Mouse (Mus musculus) heart, embryonic 16.5 days (tissue): Measurements from ENCODE around the gene Zdhhc22. TPM values are rescaled to one million over a fixed set of nuclear protein-coding genes. Genes with fewer than 3 reads are reported as not detected.

ENCODE experiments used
- ATAC-seq: fragments of 200-750 bp; cut with Nextera tagmentation; replicated peaks from 2 replicates; pipeline ENCODE4 v1.8.0; 2017; ENCODE audit warnings: moderate number of reproducible peaks; ENCODE audit not compliant: insufficient read depth, low FRiP score; ENCODE audit errors: extremely low read depth
- H3K27ac ChIP-seq: fragments of 300-500 bp; sonication (generic); 2 replicates; pipeline ENCODE4 v1.5.1; 2014; ENCODE audit warnings: mild to moderate bottlenecking, low read length, control low read depth, moderate library complexity
- H3K27me3 ChIP-seq: fragments of 300-500 bp; sonication (generic); 2 replicates; pipeline ENCODE4 v1.6.1; 2014; ENCODE audit warnings: low read length, mixed read lengths; ENCODE audit not compliant: control insufficient read depth, insufficient read depth
- H3K36me3 ChIP-seq: fragments of 300-500 bp; sonication (generic); 2 replicates; pipeline ENCODE4 v1.6.1; 2014; ENCODE audit not compliant: control insufficient read depth, insufficient read depth
- H3K4me1 ChIP-seq: fragments of 300-500 bp; sonication (generic); 2 replicates; pipeline ENCODE4 v1.6.1; 2014; ENCODE audit warnings: low read length, mixed read lengths; ENCODE audit not compliant: control insufficient read depth, insufficient read depth
- H3K4me2 ChIP-seq: fragments of 300-500 bp; sonication (generic); 2 replicates; pipeline ENCODE4 v1.6.1; 2014; ENCODE audit warnings: low read depth, mild to moderate bottlenecking, control low read depth, low read length
- H3K4me3 ChIP-seq: fragments of 300-500 bp; sonication (generic); 2 replicates; pipeline ENCODE4 v1.5.1; 2014; ENCODE audit warnings: mild to moderate bottlenecking, control low read depth, low read length
- H3K9ac ChIP-seq: fragments of 300-500 bp; sonication (generic); 2 replicates; pipeline ENCODE4 v1.6.1; 2014; ENCODE audit warnings: low read length, control low read depth
- H3K9me3 ChIP-seq: fragments of 300-500 bp; sonication (generic); replicated peaks from 2 replicates; pipeline ENCODE4 v1.6.1; 2016; ENCODE audit warnings: low read length; ENCODE audit not compliant: control insufficient read depth
- WGBS: fragments of 180-500 bp; shearing (Covaris S2); extraction: QIAGEN DNeasy Blood & Tissue Kit; methylation state at CpG from one replicate; pipeline ENCODE4 v1.1.7; 2014; 5-methylcytosine and 5-hydroxymethylcytosine counted together
- polyA plus RNA-seq: library from polyadenylated mRNA; unstranded; fragments of >200 nt; fragmentation: Nextera tagmentation; extraction: Ambion mirVana; gene quantifications from 2 replicates; pipeline ENCODE4 v1.2.1, GENCODE M21; 2015

Gene Zdhhc22
- polyA plus RNA-seq, 1 experiment from 2014 or later, result 0.07 TPM

DNA sequence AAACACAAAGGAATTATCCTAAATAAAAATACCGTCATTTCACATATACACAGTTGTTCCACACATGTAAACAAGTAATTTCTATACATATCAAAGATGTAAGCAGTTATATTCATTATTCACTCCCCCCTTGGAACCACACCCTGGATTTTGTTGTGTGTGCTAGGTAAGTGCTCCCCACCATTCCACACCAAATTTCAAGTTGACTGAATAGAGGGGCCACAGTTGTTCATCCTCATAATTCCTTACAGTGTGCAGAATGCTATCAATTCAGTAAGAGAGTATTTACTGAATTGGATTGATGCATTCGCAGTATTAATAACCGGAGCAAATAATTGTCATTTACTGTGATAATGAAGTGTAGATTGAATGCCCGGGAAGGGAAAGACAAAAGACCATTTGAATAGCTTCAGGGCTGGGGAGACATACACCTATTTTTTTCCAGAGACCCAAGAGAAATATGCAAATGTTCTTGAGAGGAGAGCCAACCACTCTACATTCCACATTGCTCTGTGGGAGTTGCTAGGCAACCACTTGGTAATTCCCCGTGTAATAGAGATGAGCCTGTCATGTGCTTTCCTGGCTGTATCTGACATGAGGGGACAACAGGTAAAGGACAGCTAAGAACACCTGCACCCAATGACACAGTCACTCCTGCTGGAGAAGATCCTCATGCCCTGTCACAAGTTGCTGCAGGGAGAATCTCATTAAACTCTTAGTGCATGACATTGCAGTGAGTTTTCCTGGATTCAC, 48.3 kb downstream of the Zdhhc22 start:
- Histone ChIP-seq H3K9me3 (no peaks in the 10 kb centered on the region), H3K4me3 (no peak overlapping the region), H3K4me1 (peaks cover 18% of the 10 kb centered on the region), H3K9ac (no peak overlapping the region), H3K4me2 (peak overlapping the region; percentile 24; the same call in 1 of the 2 replicates), H3K27me3 (no peaks in the 10 kb centered on the region), H3K36me3 (no peaks in the 10 kb centered on the region), H3K27ac (peak overlapping the region; percentile 26; the same call in 1 of the 2 replicates)
- ATAC-seq, result no peak
- 43% methylated on average over 5 of the region's 5 CpGs for WGBS

- Histone ChIP-seq H3K27me3 (no peaks in the 10 kb centered on the region), H3K4me3 (no peak overlapping the region), H3K27ac (0 out of 2 replicates have a peak overlapping the region, but pooled peaks have one; percentile 36), H3K36me3 (no peaks in the 10 kb centered on the region), H3K4me2 (no peak overlapping the region), H3K9ac (no peak overlapping the region), H3K9me3 (no peaks in the 10 kb centered on the region), H3K4me1 (peaks cover 17% of the 10 kb centered on the region)
- 37% methylated on average over 11 of the region's 11 CpGs for whole genome bisulfite sequencing
- no peak for ATAC-seq
Measured at GRCm38 (mm10) chr12:86941173-86941572, 49.1 kb downstream of the Zdhhc22 start.

DNA sequence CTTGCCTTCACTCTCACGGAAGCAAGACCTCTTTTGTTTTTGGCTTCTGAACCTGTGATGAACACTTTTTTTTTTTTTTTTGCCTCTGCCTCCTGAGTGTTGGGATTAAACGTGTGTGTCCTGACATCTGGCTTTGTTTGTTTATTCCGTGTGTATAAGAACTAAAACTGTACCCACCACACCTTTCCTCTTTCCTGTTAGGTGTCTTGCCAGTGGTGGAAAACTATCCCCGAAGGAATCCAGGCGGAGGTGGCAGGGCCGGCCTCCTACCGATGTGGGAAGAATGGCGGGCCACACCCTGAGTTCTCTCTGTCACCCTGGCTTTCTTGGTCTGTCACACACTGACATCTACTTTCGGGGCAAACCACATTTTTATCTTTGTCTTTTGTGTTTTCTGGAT, 51.7 kb downstream of the Zdhhc22 start:
- WGBS, result 65% methylated on average over 9 of the region's 9 CpGs
- Histone ChIP-seq H3K9ac (no peak overlapping the region), H3K4me2 (no peak overlapping the region), H3K27me3 (no peaks in the 10 kb centered on the region), H3K36me3 (no peaks in the 10 kb centered on the region), H3K27ac (no peak overlapping the region), H3K4me3 (no peak overlapping the region), H3K4me1 (peaks cover 12% of the 10 kb centered on the region), H3K9me3 (no peaks in the 10 kb centered on the region)
- no peak for ATAC-seq

- no peak overlapping the region for H3K4me2 ChIP-seq
- 62% methylated on average over 11 of the region's 11 CpGs for WGBS
Measured at GRCm38 (mm10) chr12:86936587-86937343, 53.5 kb downstream of the Zdhhc22 start.

GRCm38 (mm10) chr12:86935692-86936282, 54.4 kb downstream of the Zdhhc22 start:
- no peak overlapping the region for H3K4me2 ChIP-seq
- no peak overlapping the region for H3K9ac ChIP-seq
- no peak for ATAC-seq
- no peaks in the 10 kb centered on the region for H3K36me3 ChIP-seq
- WGBS, result 75% methylated on average over 8 of the region's 8 CpGs
- no peak overlapping the region for H3K27ac ChIP-seq
- H3K4me3 ChIP-seq, result no peak overlapping the region
- H3K9me3 ChIP-seq, result peaks cover 2% of the 10 kb centered on the region; the same call in 1 of the 2 replicates
- no peaks in the 10 kb centered on the region for H3K27me3 ChIP-seq
- H3K4me1 ChIP-seq, result peaks cover 7% of the 10 kb centered on the region; the same call in 1 of the 2 replicates

More at GRCm38 (mm10) chr12:86936587-86937343, 53.5 kb downstream of the Zdhhc22 start:
- Histone ChIP-seq H3K4me3 (no peak overlapping the region), H3K4me1 (peaks cover 11% of the 10 kb centered on the region; the same call in 1 of the 2 replicates), H3K27me3 (no peaks in the 10 kb centered on the region), H3K27ac (no peak overlapping the region), H3K36me3 (no peaks in the 10 kb centered on the region), H3K9me3 (no peaks in the 10 kb centered on the region), H3K9ac (no peak overlapping the region)
- ATAC-seq, result no peak

GRCm38 (mm10) chr12:86934748-86935147, 55.5 kb downstream of the Zdhhc22 start:
- ATAC-seq, result no peak
- H3K4me1 ChIP-seq, result peaks cover 7% of the 10 kb centered on the region; the same call in 1 of the 2 replicates
- no peak overlapping the region for H3K4me2 ChIP-seq
- 38% methylated on average over 1 of the region's 1 CpGs for WGBS
- H3K4me3 ChIP-seq, result no peak overlapping the region
- no peak overlapping the region for H3K9ac ChIP-seq
- H3K36me3 ChIP-seq, result no peaks in the 10 kb centered on the region
- peaks cover 4% of the 10 kb centered on the region; the same call in 1 of the 2 replicates for H3K9me3 ChIP-seq
- H3K27me3 ChIP-seq, result no peaks in the 10 kb centered on the region
- no peak overlapping the region for H3K27ac ChIP-seq

DNA sequence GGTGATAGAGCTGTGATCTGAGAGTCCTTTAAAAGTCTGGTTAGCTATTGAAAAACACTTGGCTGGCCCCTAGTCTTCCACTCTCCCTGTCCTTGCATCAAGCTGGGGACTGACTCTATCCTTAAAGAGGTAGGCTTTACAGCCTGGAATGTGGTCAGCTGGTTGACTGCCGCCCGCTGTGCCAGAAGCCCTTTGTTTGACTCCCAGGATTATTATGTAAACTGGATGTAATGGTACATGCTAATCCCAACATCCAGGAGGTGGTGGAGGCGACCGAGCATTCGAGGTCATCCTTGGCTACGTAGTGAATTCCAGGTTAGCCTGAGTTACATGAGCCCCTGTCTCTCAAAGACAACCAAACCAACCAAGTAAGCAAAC, 57.7 kb downstream of the Zdhhc22 start:
- H3K27ac ChIP-seq, result no peak overlapping the region
- ATAC-seq, result no peak
- WGBS, result 44% methylated on average over 6 of the region's 6 CpGs

DNA sequence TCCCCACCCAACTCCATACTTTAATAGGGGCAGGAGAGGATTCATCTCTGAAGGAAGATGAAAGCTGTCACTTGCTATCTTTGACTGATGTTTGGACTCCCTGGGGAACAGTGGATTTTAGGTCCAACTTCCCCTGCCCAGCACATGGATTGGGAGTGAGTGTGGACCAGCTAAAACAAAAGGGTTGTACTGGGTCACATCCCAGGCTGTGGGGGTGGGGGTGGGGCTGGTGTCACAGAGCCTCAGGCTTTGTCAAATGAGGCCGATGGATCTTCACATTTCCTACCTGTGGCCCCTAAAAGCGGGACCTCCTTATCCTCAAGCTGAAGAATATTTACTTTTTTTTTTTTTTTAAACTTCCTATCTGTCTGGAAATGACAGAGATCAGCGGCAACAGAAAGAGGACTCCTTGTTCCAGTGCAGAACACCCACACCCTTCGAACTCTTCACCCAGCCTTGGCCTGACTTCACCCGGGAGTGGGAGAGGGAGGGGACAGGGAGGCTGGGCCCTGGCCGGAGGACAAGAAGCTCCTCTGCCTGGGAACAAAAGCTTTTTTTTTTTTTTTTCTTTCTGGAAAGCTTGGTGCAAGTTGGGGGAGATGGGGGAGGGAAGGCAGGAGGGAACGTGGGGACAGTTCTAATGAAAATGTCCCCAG, 58.2 kb downstream of the Zdhhc22 start:
- 21% methylated on average over 7 of the region's 7 CpGs for WGBS
- ATAC-seq, result no peak; the same call in 1 of the 2 replicates
- no peak overlapping the region for H3K27ac ChIP-seq
- no peak overlapping the region for H3K4me3 ChIP-seq
- H3K36me3 ChIP-seq, result no peaks in the 10 kb centered on the region
- no peak overlapping the region for H3K9ac ChIP-seq
- H3K27me3 ChIP-seq, result no peaks in the 10 kb centered on the region
- H3K4me2 ChIP-seq, result no peak overlapping the region
- H3K9me3 ChIP-seq, result peaks cover 10% of the 10 kb centered on the region
- peaks cover 7% of the 10 kb centered on the region; the same call in 1 of the 2 replicates for H3K4me1 ChIP-seq

More for the DNA sequence above, 57.7 kb downstream of the Zdhhc22 start:
- H3K4me1 ChIP-seq, result peaks cover 7% of the 10 kb centered on the region; the same call in 1 of the 2 replicates
- no peak overlapping the region for H3K4me3 ChIP-seq
- H3K36me3 ChIP-seq, result no peaks in the 10 kb centered on the region
- H3K9ac ChIP-seq, result no peak overlapping the region
- no peaks in the 10 kb centered on the region for H3K27me3 ChIP-seq
- H3K4me2 ChIP-seq, result no peak overlapping the region
- peaks cover 10% of the 10 kb centered on the region for H3K9me3 ChIP-seq
